Mouse (Mus musculus) CD8-positive naive resting alpha-beta T cell, adult 2 months (primary cell): ENCODE measurements around the gene Hoxa9.

Experiments
- DNase-seq, 2 experiments: peaks; one replicate each; pipeline ENCODE4 v3.0.0; 2022; ENCODE audit warnings: low read depth in 2 of 2, low spot score in 2 of 2

The Hoxa9 gene

DNA sequence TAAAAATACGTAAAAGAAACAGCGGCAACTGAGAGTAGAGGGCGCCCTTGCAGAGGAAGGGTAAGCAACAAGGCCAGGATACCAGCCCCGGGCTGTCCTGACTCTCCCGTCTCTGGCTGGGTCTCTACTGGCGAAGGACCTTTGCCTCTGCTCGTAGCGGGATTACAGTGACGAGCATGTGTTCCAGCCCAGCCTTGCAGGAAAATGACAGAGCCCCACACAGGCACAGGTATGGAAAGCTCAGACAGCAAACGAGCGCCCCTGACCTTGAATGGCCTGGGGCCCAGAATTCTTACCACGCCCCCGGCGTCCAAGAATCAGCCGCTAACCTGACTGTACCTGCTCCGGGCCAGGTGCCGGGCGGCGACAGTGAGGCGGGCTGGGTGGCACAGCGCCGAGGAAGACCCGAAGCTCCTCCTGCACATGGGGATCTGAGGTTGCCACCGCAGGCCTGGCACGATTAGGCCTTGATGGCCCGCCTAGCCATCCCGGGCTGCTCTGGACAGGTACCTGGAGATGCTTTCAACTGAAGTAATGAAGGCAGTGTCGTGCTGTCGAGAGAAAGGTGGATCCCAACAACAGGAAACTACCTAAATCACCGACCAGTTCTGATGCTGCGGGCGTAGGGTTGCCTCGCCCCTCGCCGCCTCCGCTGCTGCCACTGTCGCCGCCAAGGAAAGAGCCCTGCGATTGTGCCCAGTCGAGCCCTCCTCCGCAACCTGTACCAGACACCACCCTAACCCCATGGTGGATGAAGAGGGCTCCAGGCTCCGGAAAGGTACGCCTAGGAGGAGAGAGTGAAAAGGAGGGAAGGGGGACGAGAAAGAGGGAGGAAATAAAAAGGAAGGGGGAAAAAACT, 1.1 kb downstream of the Hoxa9 start:
- DNase-seq, result no peak

DNA sequence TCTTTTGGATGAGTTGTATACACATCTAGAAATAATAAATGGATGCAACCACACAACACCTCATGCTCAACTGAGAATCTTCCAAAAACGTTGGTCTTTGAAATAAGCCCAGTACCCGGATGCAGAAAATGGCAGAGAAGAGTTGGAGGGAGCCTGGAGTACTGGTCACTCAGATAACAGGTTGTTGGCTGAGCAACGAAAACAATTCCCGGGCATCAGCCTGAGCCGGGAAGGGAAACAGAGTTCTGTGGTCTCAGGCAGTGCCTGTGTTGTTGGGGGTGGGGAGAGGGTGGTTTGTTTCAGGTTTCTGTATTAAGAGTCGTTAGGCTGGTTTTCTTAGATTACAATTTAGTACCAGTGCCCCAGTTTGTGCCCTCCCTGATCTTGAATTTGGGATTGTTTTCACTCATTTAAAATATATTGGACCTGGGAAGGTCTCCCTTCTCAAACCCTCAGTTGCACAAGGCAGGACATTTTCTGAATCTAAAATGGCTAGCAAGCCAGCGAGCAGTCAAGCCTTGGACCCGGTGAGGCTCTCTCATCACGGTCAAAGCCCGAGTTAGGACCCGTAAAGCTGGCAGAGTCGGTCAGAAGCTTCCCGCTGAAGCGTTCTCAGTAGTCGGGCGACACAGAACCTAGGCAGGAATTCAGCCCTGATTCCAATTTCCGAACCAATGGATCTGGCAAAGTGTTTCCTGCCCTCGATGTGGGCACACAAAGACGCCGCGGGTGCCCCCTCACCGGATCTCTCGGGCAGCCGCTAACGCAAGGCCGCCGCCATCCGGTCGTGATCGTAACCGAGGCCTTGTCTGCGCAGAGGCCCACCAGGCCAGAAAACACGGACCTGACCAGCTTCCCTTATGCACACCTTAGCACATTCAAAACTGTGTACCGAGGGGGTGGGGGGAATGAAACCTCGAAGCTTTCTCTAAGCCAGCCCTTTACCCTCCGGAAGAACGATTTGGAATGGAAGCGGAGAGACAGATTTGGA, 2.1 kb downstream of the Hoxa9 start:
- no peak for DNase-seq

DNA sequence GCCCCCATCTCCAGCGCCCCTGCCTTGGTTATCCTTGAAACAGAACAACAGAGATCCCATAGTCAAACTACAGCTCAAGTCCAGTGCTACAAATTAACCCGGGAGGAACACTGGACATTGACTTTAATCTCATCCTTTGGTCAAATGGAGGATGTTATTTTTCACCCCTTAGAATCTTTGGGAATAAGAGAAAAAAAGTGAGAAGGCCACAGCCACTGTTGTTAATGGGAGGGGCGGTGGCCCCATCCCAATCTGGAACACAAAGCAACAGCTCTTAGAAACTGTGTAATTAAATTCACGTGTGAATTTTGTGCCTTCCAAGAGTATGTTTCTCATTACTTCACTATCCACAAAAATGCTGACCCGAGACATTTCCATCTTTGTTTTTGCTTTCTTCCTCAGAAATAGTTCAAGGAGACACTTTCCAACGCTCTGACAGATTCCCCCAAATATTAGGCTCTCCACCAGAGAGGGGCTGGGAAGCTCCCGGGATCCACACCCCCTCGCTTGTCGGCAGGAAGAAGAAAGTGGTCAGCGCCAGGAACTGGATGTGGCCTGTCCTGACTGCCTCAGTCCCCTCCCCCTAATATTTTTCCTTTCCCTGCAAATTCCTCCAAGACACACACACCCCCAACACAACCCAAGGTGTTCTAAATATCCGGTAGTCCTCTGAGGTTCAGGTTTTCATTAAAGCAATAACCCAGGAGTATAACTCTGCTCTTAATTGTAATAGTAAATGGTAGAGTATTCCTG, 3.2 kb downstream of the Hoxa9 start:
- DNase-seq, result no peak

DNA sequence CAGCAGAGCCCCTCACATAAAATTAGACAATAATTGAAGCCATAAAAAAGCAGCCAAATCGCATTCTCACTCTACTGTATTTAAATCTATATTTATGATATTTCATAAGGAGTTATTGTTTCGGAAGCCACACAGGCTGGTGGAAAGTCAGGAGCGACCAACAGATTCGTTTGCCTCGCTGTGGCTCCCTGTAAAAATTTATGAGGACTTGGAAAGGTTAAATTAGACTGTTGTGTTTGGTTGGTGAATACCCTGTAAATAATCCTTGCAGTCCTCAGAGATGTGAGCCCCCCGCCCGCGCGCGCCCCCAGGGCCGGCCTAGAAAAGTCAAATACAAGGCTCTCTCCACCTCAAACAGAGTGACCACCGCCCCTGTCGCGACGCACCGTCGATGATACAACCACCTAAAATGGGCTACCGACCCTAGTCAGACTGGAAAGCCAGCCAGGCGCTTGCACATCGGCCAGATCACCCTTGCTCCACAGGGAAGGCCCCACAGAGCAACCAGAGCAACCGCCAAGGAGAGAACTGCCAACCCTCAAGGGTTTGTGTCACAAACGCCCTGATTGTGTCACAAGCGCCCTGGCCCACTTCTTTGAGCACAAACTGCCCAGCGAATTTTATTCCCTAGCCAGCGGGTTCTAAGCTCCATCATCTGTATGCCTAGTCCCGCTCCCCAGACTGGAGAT, 4.2 kb downstream of the Hoxa9 start:
- no peak for DNase-seq

DNA sequence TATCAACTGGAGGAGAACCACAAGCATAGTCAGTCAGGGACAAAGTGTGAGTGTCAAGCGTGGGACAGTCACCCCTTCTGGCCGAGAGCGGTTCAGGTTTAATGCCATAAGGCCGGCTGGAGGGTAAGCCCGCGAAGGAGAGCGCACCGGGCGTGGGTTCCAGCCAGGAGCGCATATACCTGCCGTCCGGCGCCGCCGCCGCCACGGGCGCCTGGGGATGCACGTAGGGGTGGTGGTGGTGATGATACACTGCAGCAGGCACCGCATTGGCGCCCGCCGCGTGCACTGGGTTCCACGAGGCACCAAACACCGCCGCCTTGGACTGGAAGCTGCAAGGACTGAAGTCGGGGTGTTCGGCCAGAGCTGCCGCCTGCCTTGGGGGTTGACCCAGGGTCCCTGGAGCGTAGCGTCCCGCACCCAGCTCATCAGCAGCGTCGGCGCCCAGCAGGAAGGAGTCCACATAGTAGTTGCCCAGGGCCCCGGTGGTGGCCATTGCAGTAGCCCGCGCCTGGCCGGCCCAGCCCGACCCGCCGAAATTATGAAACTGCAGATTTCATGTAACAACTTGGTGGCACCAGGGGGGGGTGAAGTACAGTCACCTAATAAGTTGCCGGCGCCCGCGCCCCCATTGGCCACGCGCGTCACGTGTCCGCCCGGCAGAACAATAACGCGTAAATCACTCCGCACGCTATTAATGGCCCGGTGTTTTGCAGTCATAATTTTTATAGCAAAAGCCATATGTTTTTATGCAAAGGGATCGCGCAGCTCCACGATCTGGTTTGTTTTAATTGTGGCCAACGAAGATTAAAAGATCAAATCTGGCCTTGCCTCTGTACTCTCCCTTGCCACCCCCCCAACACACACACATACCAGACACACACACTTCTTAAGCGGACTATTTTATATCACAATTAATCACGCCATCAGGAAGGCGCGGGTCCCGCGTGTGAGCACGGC, 5.0 kb downstream of the Hoxa9 start:
- no peak for DNase-seq

DNA sequence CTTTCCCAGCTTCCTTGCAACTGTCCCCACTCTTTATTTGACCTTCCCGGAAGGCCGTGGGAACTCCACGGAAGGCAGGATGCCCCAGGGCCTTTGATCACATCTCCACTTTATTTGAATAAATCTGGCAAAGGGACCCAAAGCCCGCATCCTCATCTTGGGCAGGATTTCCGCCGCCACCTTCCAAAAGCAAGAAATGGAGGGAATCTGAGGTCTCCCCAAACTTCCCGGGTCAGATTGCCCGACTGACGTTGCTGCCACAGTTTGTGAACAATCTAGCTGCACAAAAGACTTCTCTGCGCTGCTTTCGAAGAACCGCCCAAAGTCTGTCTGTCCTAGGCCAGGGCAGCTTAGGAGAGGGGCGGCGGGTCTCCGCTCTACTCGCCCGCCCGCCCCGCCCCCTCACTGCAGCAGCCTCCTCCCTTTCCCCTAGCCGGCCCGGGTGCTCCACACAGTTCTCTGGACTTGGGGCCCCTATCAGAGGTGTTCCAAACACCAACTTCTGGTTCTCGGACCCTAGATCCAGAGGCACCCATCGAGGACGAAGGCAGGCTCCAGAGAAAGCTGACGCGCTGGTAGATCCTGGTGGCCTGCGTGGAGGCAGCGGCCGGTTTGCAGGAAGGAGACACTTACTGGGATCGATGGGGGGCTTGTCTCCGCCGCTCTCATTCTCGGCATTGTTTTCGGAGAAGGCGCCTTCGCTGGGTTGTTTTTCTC, 5.8 kb downstream of the Hoxa9 start:
- DNase-seq, result no peak

DNA sequence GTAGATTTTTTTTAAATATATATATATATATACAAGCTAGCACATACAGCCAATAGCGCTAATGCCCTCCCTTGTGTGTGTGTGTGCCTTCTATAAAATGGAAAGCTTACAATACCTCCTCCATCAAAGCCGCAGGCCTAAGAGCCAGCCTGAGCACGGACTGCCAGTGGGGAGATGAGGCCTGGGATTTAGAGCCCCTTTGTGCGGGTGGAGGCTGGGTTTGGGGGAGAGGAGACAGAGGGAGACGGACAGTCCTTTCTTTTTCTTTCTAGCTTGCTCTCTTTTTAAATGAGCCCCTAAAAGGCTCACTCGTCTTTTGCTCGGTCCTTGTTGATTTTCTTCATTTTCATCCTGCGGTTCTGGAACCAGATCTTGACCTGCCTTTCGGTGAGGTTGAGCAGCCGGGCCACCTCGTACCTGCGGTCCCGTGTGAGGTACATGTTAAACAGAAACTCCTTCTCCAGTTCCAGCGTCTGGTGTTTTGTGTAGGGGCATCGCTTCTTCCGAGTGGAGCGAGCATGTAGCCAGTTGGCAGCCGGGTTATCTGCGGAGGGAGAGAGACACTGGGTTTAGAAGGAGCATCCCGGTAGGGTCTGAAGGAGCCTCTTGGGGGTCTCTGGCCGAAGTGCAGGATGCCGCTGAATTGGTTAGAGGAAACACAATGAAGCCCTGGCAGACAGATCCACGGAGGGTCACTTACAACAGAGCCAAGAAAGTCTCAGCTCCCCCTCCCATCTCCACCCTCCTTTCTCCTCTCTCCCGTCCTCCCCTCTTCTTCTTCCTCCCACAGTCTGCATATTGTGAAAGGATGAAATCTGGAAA, 6.7 kb downstream of the Hoxa9 start:
- DNase-seq, result no peak

DNA sequence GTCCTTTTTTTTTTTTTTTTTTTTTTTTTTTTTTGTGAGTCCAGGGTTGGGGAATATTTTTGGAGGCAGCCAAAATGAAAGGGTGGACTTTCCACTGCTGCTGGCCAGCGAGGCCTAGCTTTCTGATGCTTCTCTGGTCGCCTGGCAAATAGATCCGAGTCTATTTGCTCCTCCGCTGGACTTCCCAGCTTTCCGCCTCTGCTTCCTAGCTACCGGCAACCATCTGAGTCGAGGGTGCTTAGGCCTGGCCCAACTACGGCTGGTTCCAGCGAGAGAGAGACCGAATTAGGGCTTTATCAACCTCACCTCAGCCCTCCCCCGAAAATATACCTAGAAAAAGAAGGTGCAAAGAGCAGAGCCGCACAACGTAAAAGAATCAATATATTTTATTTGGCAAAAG, 8.2 kb downstream of the Hoxa9 start:
- no peak for DNase-seq

DNA sequence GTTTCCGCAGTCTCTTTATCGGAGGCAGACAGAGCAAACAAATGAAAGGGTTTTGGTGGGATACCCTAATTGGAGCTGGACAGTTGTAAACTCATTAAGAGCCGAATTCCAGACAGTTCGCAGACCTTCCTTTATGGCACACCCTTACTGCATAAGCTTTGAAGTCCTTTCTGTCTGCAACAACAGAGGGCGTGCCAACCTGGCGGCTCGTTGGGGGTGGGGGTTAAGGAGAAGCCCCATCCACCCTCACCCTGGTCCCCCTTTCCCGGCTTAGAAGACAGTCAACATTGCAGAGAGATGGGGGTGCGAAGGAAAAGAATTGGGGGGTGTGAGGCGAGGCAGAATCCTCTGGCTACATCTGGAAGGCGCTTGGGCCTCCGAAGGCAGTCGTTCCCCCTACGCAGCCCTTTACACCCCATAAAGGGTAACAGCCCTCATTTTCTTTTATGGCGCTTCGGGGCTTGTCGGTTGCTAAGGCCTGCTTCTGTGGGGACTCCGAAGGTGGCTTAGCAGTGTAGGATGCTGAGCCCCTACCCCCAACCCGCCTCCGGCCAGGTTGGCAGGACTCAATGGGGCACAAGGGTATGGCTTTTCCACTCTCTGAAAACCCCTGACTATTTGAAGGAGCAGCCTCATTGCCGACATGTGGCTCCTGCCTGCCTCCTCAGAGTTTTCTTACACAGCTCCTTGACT, 8.8 kb downstream of the Hoxa9 start:
- DNase-seq, result no peak

DNA sequence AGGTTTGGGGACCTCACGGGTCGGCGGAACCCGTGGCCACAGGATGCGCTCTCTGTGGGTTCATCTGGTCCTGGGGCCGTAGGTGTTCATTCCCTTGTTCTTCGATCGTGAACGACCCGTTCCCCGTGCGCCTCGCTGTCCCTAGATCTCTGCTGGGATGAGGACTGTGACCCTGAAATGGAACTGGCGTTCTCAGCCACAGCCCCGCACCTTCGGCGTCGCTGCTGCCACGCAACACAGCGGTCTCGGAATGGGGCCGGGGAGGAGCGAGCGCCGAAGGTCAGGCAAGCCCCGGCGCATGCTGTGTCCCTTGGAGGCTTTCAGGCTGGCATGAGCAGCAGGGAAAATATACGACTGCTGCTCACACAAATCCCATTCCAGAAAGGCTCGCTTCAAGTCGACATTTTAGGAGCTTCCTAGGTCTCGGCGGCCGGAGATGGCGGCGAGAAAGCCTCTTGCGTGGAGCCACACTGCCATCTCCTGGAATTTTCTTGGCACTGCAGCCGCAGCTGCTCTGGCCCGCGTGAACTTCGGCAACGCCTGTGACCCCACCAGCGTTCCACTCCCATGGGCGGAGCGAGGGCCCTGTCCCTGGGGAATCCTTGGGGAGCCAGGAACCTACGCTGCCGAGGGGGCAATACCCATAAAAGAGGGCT, 9.4 kb downstream of the Hoxa9 start, which contains the start of gene Hoxa7:
Hoxa7 (minus strand) TSS at position 518 of the 656 bp plus-strand sequence.
- DNase-seq, result peak; percentile 76 to 78

DNA sequence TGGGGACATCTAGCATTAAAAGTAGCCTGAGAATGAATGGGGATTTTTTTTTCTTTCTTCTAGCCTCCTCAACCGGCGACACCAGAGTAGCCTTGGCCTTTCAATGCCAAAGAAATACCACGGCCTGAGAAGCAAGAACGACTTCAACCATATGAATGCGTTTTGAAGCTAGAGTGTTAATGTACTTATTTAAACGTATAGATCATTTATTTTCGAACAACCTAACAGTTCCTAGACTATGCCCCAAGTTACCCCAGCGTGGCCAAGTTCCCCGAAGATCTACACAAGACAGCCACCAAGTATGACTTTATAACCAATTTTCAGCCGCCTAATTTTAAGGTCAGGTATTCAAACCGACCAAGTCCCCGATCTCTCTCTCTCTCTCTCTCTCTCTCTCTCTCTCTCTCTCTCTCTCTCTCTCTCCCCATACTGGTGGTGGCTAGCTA, 10.0 kb downstream of the Hoxa9 start:
- DNase-seq, result no peak

DNA sequence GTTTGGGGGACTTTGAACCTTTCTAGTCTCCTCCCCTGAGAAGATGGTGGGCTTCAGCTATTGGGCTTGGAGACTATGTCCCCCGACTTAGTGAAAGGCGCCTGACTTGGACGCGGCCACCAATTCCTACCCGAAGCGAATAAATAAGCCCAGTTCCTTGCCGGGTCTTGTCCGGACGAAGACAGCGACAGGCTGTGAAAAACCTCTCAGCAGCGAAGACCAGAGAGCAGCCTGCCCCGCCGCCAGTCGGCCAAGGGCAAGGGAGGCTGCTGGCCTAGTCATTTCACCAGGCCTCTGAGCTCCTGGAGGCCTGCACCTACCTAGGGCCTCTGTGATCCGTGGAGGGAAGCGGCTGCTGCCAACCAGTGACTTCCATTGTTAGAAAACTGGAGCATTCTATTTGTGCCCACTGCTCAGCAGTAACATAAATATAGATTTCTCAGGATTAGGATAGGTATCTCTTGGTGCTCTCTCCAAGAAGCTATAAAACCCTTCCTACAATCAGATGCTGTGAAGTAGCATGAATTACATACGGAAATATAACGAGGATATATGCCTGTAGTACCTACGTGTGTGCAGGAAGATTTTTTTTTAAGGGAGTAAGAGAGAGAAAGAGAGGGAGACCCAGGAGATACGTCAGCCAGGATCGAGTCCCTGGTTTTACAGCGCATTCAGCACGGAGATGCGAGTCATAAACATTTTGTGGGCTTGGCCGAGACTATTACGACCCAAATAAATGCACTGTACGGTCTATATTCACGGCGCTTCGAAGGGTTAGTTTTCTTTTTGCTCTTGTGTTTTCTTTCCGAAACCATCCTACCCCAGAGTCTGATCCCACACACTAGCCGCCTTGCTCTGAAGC, 10.7 kb downstream of the Hoxa9 start:
- no peak for DNase-seq

DNA sequence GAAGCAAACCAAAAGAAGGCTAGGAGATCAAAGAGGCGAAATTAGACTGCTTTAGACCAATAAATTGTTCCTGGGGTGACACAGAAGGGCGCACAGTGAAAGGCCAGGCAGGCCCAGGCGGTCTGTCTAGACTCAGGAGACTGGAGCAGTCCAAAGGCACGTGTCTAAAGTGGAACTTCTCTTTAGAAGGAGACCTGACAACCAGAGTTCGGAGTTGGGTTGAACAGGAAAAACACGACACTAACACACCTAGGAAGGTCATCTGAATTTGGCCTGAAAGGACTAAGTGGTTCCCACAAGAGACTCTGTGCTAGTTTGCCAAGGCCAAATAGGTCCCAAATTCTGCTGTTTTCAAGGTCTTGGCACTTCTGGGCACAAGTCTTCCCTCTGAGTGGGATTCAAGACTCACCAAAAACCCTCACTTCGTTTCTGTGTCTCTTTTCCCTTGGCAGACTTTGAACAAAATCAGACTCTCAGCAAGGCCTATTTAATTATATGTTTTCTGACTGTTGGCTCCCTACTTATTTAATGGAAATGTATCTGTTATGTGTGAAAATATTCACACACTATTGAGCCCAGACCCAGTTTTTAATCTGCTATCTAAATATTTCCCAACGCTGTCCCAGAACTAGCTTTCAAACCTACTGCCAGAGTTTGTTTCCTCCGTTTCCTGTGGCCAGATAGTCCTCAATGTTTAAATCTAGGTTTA, 11.5 kb downstream of the Hoxa9 start:
- DNase-seq, result no peak

DNA sequence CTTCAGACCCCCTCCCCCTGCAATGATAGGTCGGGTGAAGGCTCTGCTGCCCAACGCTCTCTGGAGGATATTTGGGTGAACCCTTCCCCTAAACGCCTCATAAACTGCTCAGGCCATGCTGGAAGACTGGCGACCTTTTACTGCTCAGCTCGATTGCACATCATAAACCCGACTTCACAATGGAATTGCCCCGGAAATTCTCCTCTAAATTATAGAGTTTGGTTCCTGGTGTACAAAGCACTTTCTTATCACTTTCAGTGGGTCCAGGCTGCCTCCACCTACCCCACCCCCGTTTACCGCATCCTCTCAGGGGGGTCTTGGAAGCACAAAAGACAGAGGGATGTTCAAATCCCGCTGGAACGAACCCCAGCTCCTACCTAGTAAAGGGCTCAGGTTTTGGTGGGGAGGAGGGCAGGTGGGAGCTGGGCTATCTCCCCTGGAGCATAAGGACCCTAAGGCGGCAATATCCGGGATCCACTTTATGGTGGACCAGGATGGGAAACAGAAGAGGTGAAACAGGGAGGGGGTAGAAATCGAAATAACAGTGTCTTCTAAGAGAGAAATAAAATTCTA, 12.2 kb downstream of the Hoxa9 start:
- no peak for DNase-seq
